Mouse (Mus musculus): Measurements from ENCODE around the gene Ccdc59. TPM values are rescaled to one million over a fixed set of nuclear protein-coding genes. Genes with fewer than 3 reads are reported as not detected.
A peak's percentile ranks its signal among the peaks of the same experiment; 100 is the strongest.

The Ccdc59 gene
- polyA plus RNA-seq, 1 experiment from 2014 or later, result 43.5 TPM

DNA sequence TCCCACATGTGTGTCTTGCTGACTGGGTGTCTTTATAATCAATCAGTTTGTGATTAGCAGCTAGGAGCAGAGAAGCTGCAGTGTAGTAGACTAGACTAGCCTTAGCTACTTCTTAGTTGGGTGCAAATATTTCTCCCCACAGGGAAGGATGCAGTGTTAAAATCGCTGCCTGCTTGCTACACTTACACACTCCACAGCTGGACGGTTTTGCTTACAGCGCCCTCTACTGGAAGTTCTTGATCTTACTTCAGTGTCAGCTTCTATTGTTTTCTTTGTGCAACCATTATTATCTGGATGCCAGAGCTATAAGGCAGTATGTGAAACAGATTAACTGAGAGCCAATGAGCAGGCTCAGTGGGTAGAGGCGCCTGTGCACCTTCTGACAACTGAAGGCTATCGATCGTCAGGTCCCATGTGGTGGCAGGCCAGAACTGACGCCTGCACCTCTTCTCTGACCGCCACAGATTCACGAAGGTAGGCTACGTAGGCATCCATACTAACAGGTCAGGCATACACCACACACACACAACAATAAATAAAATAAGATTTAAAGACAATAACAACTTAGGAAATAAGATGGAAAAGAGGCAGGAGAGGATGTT lies 6.1 kb upstream of the Ccdc59 start:
- Histone ChIP-seq H3K27me3 (ENCODE audit: control insufficient read depth, insufficient read depth, low read length) (no peaks in the 10 kb centered on the region), H3K36me3 (ENCODE audit: control insufficient read depth, insufficient read depth, low read length) (no peaks in the 10 kb centered on the region), H3K4me1 (ENCODE audit: control insufficient read depth, insufficient read depth, low read length) (no peaks in the 10 kb centered on the region), H3K4me2 (no peak overlapping the region), H3K9me3 (replicated peaks; ENCODE audit: control insufficient read depth, low read length) (no peaks in the 10 kb centered on the region), H3K9ac (ENCODE audit: low read depth, low read length) (no peak overlapping the region), H3K27ac (ENCODE audit: low read depth, low read length) (no peak overlapping the region), H3K4me3 (ENCODE audit: low read depth, low read length) (no peak overlapping the region)
- no peak for ATAC-seq (replicated peaks; ENCODE audit: insufficient number of reproducible peaks, low FRiP score, low TSS enrichment)
- WGBS (ENCODE audit: insufficient replicate concordance), result 63% methylated on average over 10 of the region's 10 CpGs

DNA sequence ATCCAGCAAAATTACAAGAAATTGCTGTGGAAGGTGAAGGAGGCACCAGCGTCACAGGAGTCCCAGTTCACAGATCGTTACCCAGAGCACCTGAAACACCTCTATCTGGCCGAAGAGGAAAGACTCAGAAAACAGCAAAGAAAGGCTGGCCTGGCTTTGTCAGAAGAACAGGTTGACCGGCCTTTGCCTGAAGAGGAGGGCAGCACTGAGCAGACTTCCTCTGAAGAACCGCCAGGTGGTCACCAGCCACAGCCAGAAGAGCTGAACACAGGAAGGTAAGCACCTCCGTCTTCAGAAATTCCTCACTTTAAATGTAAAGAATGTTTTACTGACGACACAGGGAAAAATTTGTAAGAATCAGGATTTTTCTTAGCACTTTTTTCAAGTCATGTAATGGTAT lies 1.7 kb downstream of the Ccdc59 start:
- no peak for ATAC-seq (replicated peaks; ENCODE audit: insufficient number of reproducible peaks, low FRiP score, low TSS enrichment)
- H3K27ac ChIP-seq (ENCODE audit: low read depth, low read length), result no peak overlapping the region
- no peak overlapping the region for H3K9ac ChIP-seq (ENCODE audit: low read depth, low read length)
- H3K4me1 ChIP-seq (ENCODE audit: control insufficient read depth, insufficient read depth, low read length), result no peaks in the 10 kb centered on the region
- no peak overlapping the region for H3K4me3 ChIP-seq (ENCODE audit: low read depth, low read length)
- peak overlapping the region; percentile 84; the same call in 1 of the 2 replicates for H3K4me2 ChIP-seq
- H3K36me3 ChIP-seq (ENCODE audit: control insufficient read depth, insufficient read depth, low read length), result peaks cover 12% of the 10 kb centered on the region
- no peaks in the 10 kb centered on the region for H3K9me3 ChIP-seq (replicated peaks; ENCODE audit: control insufficient read depth, low read length)
- no peaks in the 10 kb centered on the region for H3K27me3 ChIP-seq (ENCODE audit: control insufficient read depth, insufficient read depth, low read length)
- WGBS (ENCODE audit: insufficient replicate concordance), result 82% methylated on average over 7 of the region's 7 CpGs

DNA sequence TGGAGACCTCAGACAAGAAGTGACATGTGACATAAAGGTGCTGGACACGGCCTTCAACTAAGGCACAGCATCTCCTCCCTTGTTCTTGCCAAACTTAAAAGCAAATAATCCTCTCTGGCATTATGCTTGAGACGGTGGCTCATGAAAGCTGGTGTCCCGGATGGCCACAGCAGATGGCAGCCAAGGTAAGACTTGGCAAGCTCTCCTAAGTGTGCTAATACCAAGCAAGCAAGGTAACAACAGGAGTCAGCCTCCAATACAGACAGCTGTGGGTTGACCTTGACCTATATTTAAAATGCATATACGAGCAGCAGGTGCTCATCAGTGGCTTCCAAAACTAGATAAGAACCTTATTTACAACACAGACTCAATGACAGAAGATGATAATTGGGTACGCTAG lies 9.4 kb downstream of the Ccdc59 start:
- Histone ChIP-seq H3K4me1 (ENCODE audit: control insufficient read depth, insufficient read depth, low read length) (no peaks in the 10 kb centered on the region), H3K27ac (ENCODE audit: low read depth, low read length) (no peak overlapping the region), H3K9ac (ENCODE audit: low read depth, low read length) (no peak overlapping the region), H3K9me3 (replicated peaks; ENCODE audit: control insufficient read depth, low read length) (no peaks in the 10 kb centered on the region), H3K4me2 (no peak overlapping the region), H3K36me3 (ENCODE audit: control insufficient read depth, insufficient read depth, low read length) (peaks cover 9% of the 10 kb centered on the region; the same call in 1 of the 2 replicates), H3K4me3 (ENCODE audit: low read depth, low read length) (no peak overlapping the region), H3K27me3 (ENCODE audit: control insufficient read depth, insufficient read depth, low read length) (no peaks in the 10 kb centered on the region)
- whole genome bisulfite sequencing (ENCODE audit: insufficient replicate concordance), result 86% methylated on average over 5 of the region's 5 CpGs
- no peak for ATAC-seq (replicated peaks; ENCODE audit: insufficient number of reproducible peaks, low FRiP score, low TSS enrichment)

DNA sequence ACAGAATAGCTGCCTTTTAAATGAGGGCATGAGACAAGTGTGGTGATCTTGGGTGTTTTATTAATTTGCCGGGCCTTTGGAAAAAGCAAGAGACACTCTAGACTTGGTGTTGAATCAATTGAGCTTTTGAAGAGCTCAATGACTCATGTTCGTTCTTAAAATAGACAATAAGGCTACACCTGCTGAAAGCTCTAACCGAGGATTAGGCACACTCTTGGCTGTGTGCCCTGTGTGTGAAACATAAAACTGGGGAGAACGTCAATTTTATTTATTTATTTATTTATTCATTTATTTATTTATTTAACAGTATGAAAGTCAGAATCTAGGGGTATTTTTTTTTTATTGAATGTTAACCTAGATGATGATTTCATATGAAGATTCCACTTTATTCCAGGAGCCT lies 10.3 kb downstream of the Ccdc59 start:
- Histone ChIP-seq H3K4me3 (ENCODE audit: low read depth, low read length) (no peak overlapping the region), H3K9ac (ENCODE audit: low read depth, low read length) (no peak overlapping the region), H3K4me1 (ENCODE audit: control insufficient read depth, insufficient read depth, low read length) (no peaks in the 10 kb centered on the region), H3K27me3 (ENCODE audit: control insufficient read depth, insufficient read depth, low read length) (no peaks in the 10 kb centered on the region), H3K36me3 (ENCODE audit: control insufficient read depth, insufficient read depth, low read length) (peaks cover 8% of the 10 kb centered on the region; the same call in 1 of the 2 replicates), H3K27ac (ENCODE audit: low read depth, low read length) (no peak overlapping the region), H3K4me2 (no peak overlapping the region), H3K9me3 (replicated peaks; ENCODE audit: control insufficient read depth, low read length) (no peaks in the 10 kb centered on the region)
- 56% methylated on average over 4 of the region's 4 CpGs for WGBS (ENCODE audit: insufficient replicate concordance)
- no peak for ATAC-seq (replicated peaks; ENCODE audit: insufficient number of reproducible peaks, low FRiP score, low TSS enrichment)

DNA sequence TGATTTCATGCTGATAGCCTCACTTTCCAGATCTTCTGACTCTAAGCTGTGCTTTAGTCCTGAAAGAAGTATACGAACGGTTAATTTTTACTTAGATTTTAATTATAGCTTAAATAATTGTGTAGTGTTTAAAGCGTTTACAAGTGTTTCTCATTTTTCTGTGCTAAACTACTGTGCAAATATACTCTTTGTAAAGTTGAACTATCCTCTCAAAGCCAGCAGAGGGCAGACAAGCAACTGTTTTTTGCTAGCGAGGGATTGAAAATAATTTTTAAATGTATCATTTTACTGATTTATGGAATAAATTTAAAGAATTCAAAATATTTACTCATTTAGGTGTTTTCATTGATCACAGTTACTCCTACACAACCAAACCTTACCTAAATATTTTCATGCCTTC lies 26.4 kb downstream of the Ccdc59 start:
- Histone ChIP-seq H3K4me1 (ENCODE audit: control insufficient read depth, insufficient read depth, low read length) (no peaks in the 10 kb centered on the region), H3K9me3 (replicated peaks; ENCODE audit: control insufficient read depth, low read length) (no peaks in the 10 kb centered on the region), H3K27ac (ENCODE audit: low read depth, low read length) (no peak overlapping the region), H3K4me2 (no peak overlapping the region), H3K4me3 (ENCODE audit: low read depth, low read length) (no peak overlapping the region), H3K36me3 (ENCODE audit: control insufficient read depth, insufficient read depth, low read length) (no peaks in the 10 kb centered on the region), H3K9ac (ENCODE audit: low read depth, low read length) (no peak overlapping the region), H3K27me3 (ENCODE audit: control insufficient read depth, insufficient read depth, low read length) (no peaks in the 10 kb centered on the region)
- 51% methylated on average over 4 of the region's 4 CpGs for WGBS (ENCODE audit: insufficient replicate concordance)
- ATAC-seq (replicated peaks; ENCODE audit: insufficient number of reproducible peaks, low FRiP score, low TSS enrichment), result no peak

Other genes with a start within 250 kb of the Ccdc59 start
- gene Mettl25, start 313 bp downstream of the Ccdc59 start, polyA plus RNA-seq (2014; fragmentation: Nextera tagmentation; extraction: Ambion mirVana), result 9.0 and 12.4 TPM in 2 replicates